Mouse (Mus musculus) adrenal gland, adult 8-10 months (tissue): ENCODE results near the gene Hpse2. TPM values are rescaled to one million over a fixed set of nuclear protein-coding genes. Genes with fewer than 3 reads are reported as not detected.

ENCODE experiments used
- total RNA-seq, 4 experiments: library from RNA; stranded (reverse); gene quantifications; 2 replicates each; pipeline ENCODE4 v1.2.4; 2022

The Hpse2 gene
- total RNA-seq, 4 experiments from 2014 or later, result not detected

Other genes starting within 250 kb of the Hpse2 start
- gene Cnnm1, start 52.1 kb upstream of the Hpse2 start, total RNA-seq, result under 1 TPM; 0.45 to 0.65 (median 0.60) TPM
- gene Got1, start 136.2 kb upstream of the Hpse2 start, total RNA-seq, result 100 to 1,000 TPM; 106 to 317 (median 154) TPM
- gene Nkx2-3, start 224.0 kb upstream of the Hpse2 start, total RNA-seq, result not detected